Mouse (Mus musculus): ENCODE data around the gene Kcnq5. TPM values are rescaled to one million over a fixed set of nuclear protein-coding genes. Genes with fewer than 3 reads are reported as not detected.

The Kcnq5 gene
- not detected in 2 replicates for polyA plus RNA-seq (2012)

DNA sequence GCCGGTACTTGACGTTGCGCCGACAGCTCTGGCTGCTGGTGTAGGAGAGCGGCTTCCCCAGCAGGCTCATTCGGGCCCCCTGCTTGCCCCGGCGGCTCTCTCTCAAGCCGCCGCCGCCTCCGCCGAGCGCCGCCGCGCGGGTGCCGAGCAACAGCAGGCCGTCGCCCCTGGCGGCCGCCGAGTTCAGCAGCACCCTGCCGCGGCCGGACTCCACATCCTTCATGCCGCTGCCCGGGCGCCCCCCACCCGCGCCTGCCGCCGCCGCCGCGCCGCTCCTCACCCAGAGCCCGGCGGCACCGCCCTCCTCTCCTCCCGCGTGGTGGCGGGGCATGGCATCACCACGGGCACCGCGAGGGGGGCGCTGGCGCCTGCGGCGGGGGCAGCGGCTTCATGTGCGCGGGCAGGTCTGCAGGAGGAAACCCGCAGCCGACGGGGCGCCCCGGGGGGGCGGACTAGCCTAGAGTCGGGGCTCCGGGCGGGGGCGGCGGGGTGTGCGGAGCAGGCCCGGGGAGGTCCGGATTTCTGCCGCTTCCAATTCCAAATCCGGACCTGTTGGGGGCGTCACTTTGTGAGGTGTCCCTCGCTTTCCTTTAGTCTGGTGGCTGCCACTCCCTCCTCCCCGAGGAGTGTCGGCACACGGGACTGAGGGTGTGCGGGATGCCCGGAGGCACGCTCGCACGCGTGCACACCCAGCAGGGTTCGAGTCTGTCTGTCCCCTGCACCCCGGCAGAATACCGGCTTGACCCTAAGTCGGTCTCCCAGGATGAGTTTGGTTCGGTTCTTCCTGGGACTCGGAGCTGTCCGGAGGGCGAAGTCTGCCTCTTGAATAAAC lies at the start of gene Kcnq5:
TSS of gene Kcnq5 (minus strand) at position 692 of the 832 bp plus-strand sequence.
- H3K4me1 ChIP-seq (ENCODE audit: control insufficient read depth) = peaks cover 4% of the 10 kb centered on the region; the same call in 1 of the 2 replicates
- H3K4me3 ChIP-seq (replicated peaks) = peak within 1 kb of the TSS; percentile 35
- H3K9me3 ChIP-seq (ENCODE audit: control insufficient read depth, low read length) = no peaks in the 10 kb centered on the region
- no peaks in the 10 kb centered on the region for H3K36me3 ChIP-seq (ENCODE audit: control insufficient read depth)
- H3K27me3 ChIP-seq (ENCODE audit: control insufficient read depth) = peaks cover 41% of the 10 kb centered on the region
- TF ChIP-seq GATA1 (IDR thresholded peaks at IDR 0.05; ENCODE audit: low read length) (no peak), TAL1 (IDR thresholded peaks at IDR 0.05; ENCODE audit: low read length) (no peak)

- Histone ChIP-seq H3K36me3 (ENCODE audit: control insufficient read depth) (no peaks in the 10 kb centered on the region), H3K9me3 (ENCODE audit: control insufficient read depth, low read length) (no peaks in the 10 kb centered on the region), H3K4me3 (replicated peaks) (no peak overlapping the region), H3K4me1 (ENCODE audit: control insufficient read depth) (no peaks in the 10 kb centered on the region), H3K27me3 (ENCODE audit: control insufficient read depth) (no peaks in the 10 kb centered on the region)
- TF ChIP-seq TAL1 (IDR thresholded peaks at IDR 0.05; ENCODE audit: low read length) = no peak
- no peak for TF ChIP-seq GATA1 (IDR thresholded peaks at IDR 0.05; ENCODE audit: low read length)
These were observed 18.0 kb upstream of the Kcnq5 start for GRCm38 (mm10) chr1:21979755-21980154.

GRCm38 (mm10) chr1:21979292-21979691 lies 17.6 kb upstream of the Kcnq5 start:
- Histone ChIP-seq H3K4me3 (replicated peaks) (no peak overlapping the region), H3K9me3 (ENCODE audit: control insufficient read depth, low read length) (no peaks in the 10 kb centered on the region), H3K4me1 (ENCODE audit: control insufficient read depth) (no peaks in the 10 kb centered on the region), H3K27me3 (ENCODE audit: control insufficient read depth) (no peaks in the 10 kb centered on the region), H3K36me3 (ENCODE audit: control insufficient read depth) (no peaks in the 10 kb centered on the region)
- no peak for TF ChIP-seq TAL1 (IDR thresholded peaks at IDR 0.05; ENCODE audit: low read length)
- no peak for TF ChIP-seq GATA1 (IDR thresholded peaks at IDR 0.05; ENCODE audit: low read length)

DNA sequence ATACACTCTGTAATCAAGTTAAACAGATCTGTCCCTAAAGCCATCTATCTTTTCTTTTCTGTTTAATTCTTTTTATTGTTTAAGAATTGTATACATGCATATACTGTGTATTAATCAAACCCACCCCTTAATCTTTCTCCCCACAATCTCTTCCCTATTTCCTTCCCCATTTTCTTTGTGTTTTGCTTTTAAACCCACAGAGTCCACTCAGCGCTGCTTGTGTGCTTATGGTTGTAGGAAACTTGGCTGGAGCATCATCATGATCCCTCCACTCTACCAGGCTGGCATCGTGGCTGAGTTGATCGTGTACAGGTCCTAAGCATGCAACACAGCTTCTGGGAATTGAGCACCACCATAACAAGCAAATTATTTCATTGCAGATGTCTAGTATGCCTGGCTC lies 12.3 kb upstream of the Kcnq5 start:
- Histone ChIP-seq H3K9me3 (ENCODE audit: control insufficient read depth, low read length) (no peaks in the 10 kb centered on the region), H3K27me3 (ENCODE audit: control insufficient read depth) (no peaks in the 10 kb centered on the region), H3K36me3 (ENCODE audit: control insufficient read depth) (no peaks in the 10 kb centered on the region), H3K4me3 (replicated peaks) (no peak overlapping the region), H3K4me1 (ENCODE audit: control insufficient read depth) (no peaks in the 10 kb centered on the region)
- TF ChIP-seq TAL1 (IDR thresholded peaks at IDR 0.05; ENCODE audit: low read length) = no peak
- no peak for TF ChIP-seq GATA1 (IDR thresholded peaks at IDR 0.05; ENCODE audit: low read length)

DNA sequence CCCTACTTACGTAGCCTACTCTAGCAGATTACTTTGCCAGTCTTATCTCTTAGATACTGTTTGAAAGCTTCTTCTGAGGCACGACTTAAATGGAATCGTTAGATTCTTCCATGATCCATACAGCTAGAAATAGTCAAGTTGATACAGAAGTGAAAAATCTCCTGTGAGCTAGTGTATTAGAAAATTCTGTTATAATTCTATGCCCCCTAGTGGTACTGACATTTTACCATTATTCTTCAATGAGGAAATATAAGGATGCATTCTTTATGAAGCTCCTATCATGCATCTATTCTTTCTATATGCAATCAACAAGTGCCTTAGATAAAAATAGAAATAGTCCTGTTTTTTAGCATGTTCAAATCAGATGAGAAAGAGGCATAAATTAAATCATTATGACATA lies 5.4 kb upstream of the Kcnq5 start:
- Histone ChIP-seq H3K27me3 (ENCODE audit: control insufficient read depth) (peaks cover 17% of the 10 kb centered on the region), H3K36me3 (ENCODE audit: control insufficient read depth) (no peaks in the 10 kb centered on the region), H3K4me1 (ENCODE audit: control insufficient read depth) (no peaks in the 10 kb centered on the region), H3K4me3 (replicated peaks) (no peak overlapping the region), H3K9me3 (ENCODE audit: control insufficient read depth, low read length) (no peaks in the 10 kb centered on the region)
- no peak for TF ChIP-seq TAL1 (IDR thresholded peaks at IDR 0.05; ENCODE audit: low read length)
- no peak for TF ChIP-seq GATA1 (IDR thresholded peaks at IDR 0.05; ENCODE audit: low read length)

DNA sequence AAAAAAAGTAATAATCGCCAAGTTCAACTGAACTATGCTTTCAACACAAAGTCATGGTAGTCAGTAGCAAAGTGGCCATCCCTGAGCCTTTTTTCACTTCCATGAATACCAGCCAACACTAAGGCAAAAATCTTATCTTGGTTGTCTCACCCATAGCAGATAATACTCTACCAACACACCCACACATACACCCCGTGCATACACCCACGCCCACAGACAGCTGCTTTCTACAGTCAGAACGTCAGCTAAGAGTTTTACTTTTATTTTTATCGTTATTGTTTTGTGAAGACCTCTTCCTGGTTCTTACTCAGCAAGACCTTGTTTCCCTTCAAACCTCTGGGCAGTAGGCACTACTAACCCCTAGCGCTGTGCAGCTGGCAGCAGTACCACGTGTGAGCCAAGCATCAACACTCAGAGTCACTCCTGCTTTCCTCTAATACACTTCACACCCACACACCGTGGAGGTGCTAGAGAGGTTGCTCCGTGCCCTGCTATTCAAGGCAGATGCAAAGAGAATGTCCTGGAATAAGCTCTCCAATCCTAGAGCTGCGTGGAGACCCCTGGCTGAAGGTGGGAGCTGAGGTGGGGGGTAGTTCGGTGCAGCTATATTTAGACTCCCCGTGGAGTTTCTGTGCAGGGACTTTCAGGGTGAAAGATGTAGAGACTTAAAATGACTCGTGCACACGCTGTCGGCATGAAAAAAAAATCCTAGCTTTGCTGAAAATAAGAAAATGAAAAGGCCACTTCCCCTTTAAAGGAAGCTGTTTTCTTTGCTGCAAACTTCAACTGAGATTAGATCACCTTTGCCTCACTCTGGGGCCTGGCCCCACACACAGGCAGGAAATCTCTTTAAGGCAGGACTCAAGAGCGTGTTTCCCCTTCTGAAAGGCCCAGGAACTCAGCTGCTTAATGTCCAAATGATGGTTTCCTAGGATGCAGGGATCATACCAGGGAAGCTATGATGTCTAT lies 1.4 kb upstream of the Kcnq5 start:
- H3K36me3 ChIP-seq (ENCODE audit: control insufficient read depth) = no peaks in the 10 kb centered on the region
- H3K9me3 ChIP-seq (ENCODE audit: control insufficient read depth, low read length) = no peaks in the 10 kb centered on the region
- H3K4me3 ChIP-seq (replicated peaks) = no peak overlapping the region
- H3K4me1 ChIP-seq (ENCODE audit: control insufficient read depth) = peaks cover 4% of the 10 kb centered on the region; the same call in 1 of the 2 replicates
- peaks cover 41% of the 10 kb centered on the region for H3K27me3 ChIP-seq (ENCODE audit: control insufficient read depth)
- TF ChIP-seq TAL1 (IDR thresholded peaks at IDR 0.05; ENCODE audit: low read length) (no peak), GATA1 (IDR thresholded peaks at IDR 0.05; ENCODE audit: low read length) (no peak)

DNA sequence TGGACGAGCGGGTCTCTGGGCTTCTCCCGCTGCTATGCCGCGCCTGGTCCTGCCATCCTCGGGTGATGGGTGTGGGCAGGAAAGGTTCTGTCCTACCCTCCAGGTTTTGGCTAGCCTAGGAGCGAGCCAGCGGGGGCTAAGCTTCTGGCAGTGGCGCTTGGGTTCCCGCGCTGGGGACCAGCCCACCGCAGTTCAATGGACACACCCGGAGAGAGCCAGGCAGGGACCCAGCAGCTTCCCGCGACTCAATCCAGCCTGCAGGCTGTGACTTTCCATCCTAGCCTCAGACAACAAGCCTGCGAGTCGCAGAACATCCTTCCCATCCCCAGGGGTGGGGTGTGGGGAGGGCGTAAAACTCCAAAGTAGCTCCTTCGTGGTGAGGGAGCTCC lies 335 bp upstream of the Kcnq5 start:
- Histone ChIP-seq H3K4me3 (replicated peaks) (no peak overlapping the region), H3K36me3 (ENCODE audit: control insufficient read depth) (no peaks in the 10 kb centered on the region), H3K9me3 (ENCODE audit: control insufficient read depth, low read length) (no peaks in the 10 kb centered on the region)

DNA sequence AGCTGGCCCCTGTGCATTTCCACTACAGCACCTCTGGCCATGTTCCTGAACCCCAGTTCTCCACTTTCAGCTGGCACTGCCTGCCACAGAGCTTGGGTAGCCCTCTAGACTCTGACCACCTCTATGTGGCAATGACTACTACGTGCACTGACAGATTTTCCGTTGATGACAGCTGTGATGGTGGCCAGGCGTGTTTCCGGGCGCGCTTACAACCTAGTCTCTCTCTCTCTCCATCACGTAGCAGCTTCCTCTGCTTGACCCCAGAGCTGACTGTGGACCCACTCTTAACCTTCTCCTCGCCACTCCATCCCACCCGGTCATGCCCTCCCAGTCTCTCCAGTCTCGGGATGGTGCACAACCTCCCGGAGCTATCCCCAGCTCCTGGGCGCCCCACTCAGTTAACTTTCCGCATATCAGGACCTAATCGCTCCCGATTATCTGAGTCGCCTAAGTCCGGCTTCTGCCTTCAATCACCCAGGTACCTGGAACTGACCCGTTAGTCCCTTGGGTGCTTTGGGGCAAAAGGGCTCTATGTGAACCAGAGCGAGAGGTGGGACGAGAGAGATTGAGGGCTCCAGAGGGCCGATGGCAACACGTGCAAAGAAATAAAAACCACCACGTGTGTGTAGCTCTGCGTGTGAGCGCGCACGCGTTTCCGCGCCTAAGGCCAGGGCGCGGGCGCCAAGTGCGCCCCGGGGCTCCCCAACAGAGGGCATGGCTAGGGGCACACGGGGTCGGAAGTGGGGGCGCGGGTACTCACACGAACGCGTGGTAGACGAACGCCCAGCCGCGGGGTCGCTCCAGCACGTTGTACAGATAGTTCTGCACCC lies 1.1 kb downstream of the Kcnq5 start:
- Histone ChIP-seq H3K9me3 (ENCODE audit: control insufficient read depth, low read length) (no peaks in the 10 kb centered on the region), H3K4me1 (ENCODE audit: control insufficient read depth) (peaks cover 4% of the 10 kb centered on the region; the same call in 1 of the 2 replicates), H3K27me3 (ENCODE audit: control insufficient read depth) (peaks cover 41% of the 10 kb centered on the region), H3K36me3 (ENCODE audit: control insufficient read depth) (no peaks in the 10 kb centered on the region), H3K4me3 (replicated peaks) (peak overlapping the region; percentile 35)
- no peak for TF ChIP-seq TAL1 (IDR thresholded peaks at IDR 0.05; ENCODE audit: low read length)
- TF ChIP-seq GATA1 (IDR thresholded peaks at IDR 0.05; ENCODE audit: low read length) = no peak

More for the DNA sequence above, 335 bp upstream of the Kcnq5 start:
- TF ChIP-seq TAL1 (IDR thresholded peaks at IDR 0.05; ENCODE audit: low read length) (no peak), GATA1 (IDR thresholded peaks at IDR 0.05; ENCODE audit: low read length) (no peak)
- Histone ChIP-seq H3K27me3 (ENCODE audit: control insufficient read depth) (peaks cover 41% of the 10 kb centered on the region), H3K4me1 (ENCODE audit: control insufficient read depth) (peaks cover 4% of the 10 kb centered on the region; the same call in 1 of the 2 replicates)

Data from erythroblast, embryonic 14.5 days (primary cell).